Mouse (Mus musculus) lung, postnatal 0 days (tissue): ENCODE measurements around the gene Epb41l2.

Experiments
- CTCF ChIP-seq: IDR thresholded peaks from 2 replicates; pipeline ENCODE4 v1.5.1; 2016; ENCODE audit warnings: antibody characterized with exemption, mild to moderate bottlenecking
- EP300 ChIP-seq: IDR thresholded peaks from 2 replicates; pipeline ENCODE4 v1.6.1; 2016; ENCODE audit warnings: antibody characterized with exemption, mild to moderate bottlenecking, control low read depth

DNA sequence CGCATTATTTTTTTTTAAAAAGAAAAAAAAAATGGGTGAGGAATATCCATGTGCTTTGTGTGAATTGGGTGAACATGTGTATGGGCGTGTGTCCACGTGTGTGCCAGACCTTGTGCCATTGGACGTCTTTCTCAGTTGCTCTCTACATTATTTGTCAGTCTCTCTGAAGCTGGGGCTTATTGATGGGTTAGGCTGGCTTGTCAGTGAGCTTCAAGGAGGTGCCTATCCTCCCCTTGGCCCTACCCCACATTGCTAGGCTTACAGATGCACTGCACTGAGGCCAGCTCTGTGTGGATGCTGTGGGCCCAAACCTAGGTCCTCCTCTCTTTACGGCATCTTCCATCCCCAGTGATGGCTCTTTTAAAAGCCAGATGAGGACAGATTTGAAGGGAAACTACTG, 69.1 kb downstream of the Epb41l2 start:
- TF ChIP-seq CTCF = no peak
- TF ChIP-seq EP300 = no peak
